Mouse (Mus musculus) CD4-positive, CD25-positive, alpha-beta regulatory T cell, adult 9 weeks (primary cell): ENCODE results near the gene B4galt7. TPM values are rescaled to one million over a fixed set of nuclear protein-coding genes. Genes with fewer than 3 reads are reported as not detected.

Source experiments
- polyA plus RNA-seq: library from polyadenylated mRNA; unstranded; fragments of 100-300 nt; shearing (Covaris generic); gene quantifications from one replicate; pipeline ENCODE4 v1.2.1, GENCODE M21; 2017

The B4galt7 gene
- polyA plus RNA-seq = 46.3 TPM

GRCm38 (mm10) chr13:55599566-55600540 is at the start of gene B4galt7:
B4galt7 (plus strand) TSS chr13:55599896.

GRCm38 (mm10) chr13:55571027-55571751 is 28.5 kb upstream of the B4galt7 start, which contains the start of gene Fam193b:
Fam193b (minus strand) TSS chr13:55571120.

GRCm38 (mm10) chr13:55573432-55573831 is 26.3 kb upstream of the B4galt7 start, which contains the start of gene Tmed9:
Tmed9 (plus strand) TSS chr13:55573732.

GRCm38 (mm10) chr13:55622649-55623541 is 23.2 kb downstream of the B4galt7 start, which contains the start of gene Caml:
Caml (plus strand) TSS chr13:55623005.

GRCm38 (mm10) chr13:55634639-55635127 is 35.0 kb downstream of the B4galt7 start, which contains the start of gene Ddx46:
Ddx46 (plus strand) TSS chr13:55635027.

Other genes with a start within 250 kb of the B4galt7 start
- 192 TPM for gene Lman2, start 237.1 kb upstream of the B4galt7 start, polyA plus RNA-seq
- 159 TPM for gene Rgs14, start 230.2 kb upstream of the B4galt7 start, polyA plus RNA-seq
- not detected for gene Slc34a1, start 201.7 kb upstream of the B4galt7 start, polyA plus RNA-seq
- not detected for gene Pfn3, start 184.7 kb upstream of the B4galt7 start, polyA plus RNA-seq
- 0.41 TPM for gene F12, start 173.1 kb upstream of the B4galt7 start, polyA plus RNA-seq
- gene Grk6, start 154.8 kb upstream of the B4galt7 start, polyA plus RNA-seq = 21.6 TPM
- gene Prr7, start 135.6 kb upstream of the B4galt7 start, polyA plus RNA-seq = 0.27 TPM
- gene Dbn1, start 111.8 kb upstream of the B4galt7 start, polyA plus RNA-seq = not detected
- gene Pdlim7, start 86.2 kb upstream of the B4galt7 start, polyA plus RNA-seq = 16.3 TPM
- 2.0 TPM for gene Dok3, start 70.6 kb upstream of the B4galt7 start, polyA plus RNA-seq
- gene Ddx41, start 63.2 kb upstream of the B4galt7 start, polyA plus RNA-seq = 86.5 TPM
- gene Fam193b, start 28.8 kb upstream of the B4galt7 start, polyA plus RNA-seq = 24.6 TPM
- 347 TPM for gene Tmed9, start 26.2 kb upstream of the B4galt7 start, polyA plus RNA-seq
- gene Caml, start 23.1 kb downstream of the B4galt7 start, polyA plus RNA-seq = 42.0 TPM
- 87.5 TPM for gene Ddx46, start 35.1 kb downstream of the B4galt7 start, polyA plus RNA-seq
- gene B230219D22Rik, start 93.2 kb downstream of the B4galt7 start, polyA plus RNA-seq = 8.5 TPM
- 69.1 TPM for gene Txndc15, start 114.8 kb downstream of the B4galt7 start, polyA plus RNA-seq
- 7.5 TPM for gene Pcbd2, start 127.5 kb downstream of the B4galt7 start, polyA plus RNA-seq
- not detected for gene Catsper3, start 184.7 kb downstream of the B4galt7 start, polyA plus RNA-seq
- gene Pitx1, start 236.3 kb downstream of the B4galt7 start, polyA plus RNA-seq = not detected